Mouse (Mus musculus) ZHBTc4 (cell line): ENCODE data around the gene Lrg1.
"Not testable (repeated sequence)": the region's sequence is repeated elsewhere in the genome, so short reads cannot be mapped to it uniquely, and the experiment has no call there.

Experiments used
- DNase-seq: peaks from one replicate; pipeline ENCODE4 v3.0.0-alpha.2; 2011; ENCODE audit warnings: low read depth, low spot score

Gene Lrg1

DNA sequence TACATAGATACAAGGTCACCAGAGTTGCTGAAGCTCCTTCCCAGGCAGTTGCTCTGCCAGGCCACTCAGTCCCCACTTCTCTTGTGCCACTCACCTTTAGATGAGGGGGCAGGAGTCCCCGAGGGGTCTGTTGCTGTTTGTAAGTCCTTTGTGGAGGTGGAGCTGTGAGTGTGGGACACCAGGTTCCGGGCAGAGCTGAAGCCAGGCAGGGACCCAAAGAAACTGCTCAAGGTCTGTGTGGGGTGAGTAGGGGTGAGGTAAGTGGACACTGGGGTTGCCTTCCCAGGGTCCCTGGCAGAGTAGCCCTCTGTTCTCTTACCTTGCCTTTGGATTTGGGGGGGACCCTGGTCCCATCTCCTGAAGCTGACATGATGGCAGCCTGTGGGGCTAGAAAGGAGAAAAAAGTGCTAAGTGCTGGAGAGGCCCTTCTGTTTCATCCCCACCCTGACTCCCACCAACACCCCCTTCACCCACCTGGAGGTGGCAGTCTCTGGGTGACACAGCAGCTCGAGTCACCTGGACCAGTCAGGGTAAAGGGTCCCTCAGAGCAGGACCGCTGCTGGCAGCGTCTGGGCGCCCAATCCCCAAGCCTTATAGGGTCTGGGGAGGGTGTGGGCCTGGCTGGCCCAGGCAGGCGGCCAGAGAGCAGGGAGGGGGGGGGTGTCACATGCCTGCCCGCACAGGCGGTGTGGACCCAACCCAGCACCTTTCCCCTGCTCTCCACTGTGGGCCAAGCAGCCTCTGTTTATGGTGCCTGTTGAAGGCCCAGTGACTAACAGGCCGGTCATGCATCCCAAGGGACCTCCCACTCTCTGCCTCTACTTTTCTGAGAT lies 12.4 kb downstream of the Lrg1 start, which contains the start of gene Plin4:
Plin4 (minus strand) TSS at position 585 of the 833 bp plus-strand sequence.
- no peak for DNase-seq

GRCm38 (mm10) chr17:56108334-56109044 lies 13.3 kb downstream of the Lrg1 start:
- no peak for DNase-seq

DNA sequence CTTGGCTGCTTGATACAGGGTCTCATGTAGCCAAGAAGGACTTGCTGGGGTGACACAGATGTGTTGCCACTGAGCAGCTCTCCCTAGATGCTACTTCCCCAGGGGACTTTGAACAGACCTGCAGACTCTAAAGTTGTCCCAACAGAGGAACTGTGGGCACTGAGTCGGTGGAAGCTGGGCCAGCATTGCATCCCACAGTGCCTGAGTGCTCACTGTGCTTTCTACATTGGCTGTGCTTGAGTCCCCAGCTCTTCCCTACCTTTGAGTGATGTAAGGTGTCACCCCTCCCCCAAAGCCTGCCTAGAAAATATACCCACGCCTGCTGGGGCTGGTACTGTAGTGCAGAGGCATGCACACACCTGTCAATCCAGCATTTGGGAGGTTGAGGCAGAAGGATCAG lies 14.1 kb downstream of the Lrg1 start:
- no peak for DNase-seq

- no peak for DNase-seq
Observed at GRCm38 (mm10) chr17:56106981-56107380, 14.8 kb downstream of the Lrg1 start.

DNA sequence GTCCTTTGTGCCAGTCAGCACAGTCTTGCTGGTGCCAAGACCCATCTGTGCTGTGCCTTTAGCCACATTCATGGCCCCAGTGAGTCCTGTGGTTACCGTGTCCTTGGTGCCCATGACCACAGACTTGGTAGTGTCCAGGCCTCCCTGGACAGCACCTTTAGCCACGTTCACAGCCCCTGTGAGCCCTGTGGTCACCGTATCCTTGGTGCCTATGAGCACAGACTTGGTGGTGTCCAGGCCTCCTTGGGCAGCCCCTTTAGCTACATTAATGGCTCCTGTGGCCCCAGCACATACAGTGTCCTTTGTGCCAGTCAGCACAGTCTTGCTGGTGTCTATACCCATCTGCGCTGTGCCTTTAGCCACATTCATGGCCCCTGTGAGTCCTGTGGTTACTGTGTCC lies 15.4 kb downstream of the Lrg1 start:
- not testable (repeated sequence) for DNase-seq

- DNase-seq: not testable (repeated sequence)
Observed at GRCm38 (mm10) chr17:56104821-56105220, 17.0 kb downstream of the Lrg1 start.

DNA sequence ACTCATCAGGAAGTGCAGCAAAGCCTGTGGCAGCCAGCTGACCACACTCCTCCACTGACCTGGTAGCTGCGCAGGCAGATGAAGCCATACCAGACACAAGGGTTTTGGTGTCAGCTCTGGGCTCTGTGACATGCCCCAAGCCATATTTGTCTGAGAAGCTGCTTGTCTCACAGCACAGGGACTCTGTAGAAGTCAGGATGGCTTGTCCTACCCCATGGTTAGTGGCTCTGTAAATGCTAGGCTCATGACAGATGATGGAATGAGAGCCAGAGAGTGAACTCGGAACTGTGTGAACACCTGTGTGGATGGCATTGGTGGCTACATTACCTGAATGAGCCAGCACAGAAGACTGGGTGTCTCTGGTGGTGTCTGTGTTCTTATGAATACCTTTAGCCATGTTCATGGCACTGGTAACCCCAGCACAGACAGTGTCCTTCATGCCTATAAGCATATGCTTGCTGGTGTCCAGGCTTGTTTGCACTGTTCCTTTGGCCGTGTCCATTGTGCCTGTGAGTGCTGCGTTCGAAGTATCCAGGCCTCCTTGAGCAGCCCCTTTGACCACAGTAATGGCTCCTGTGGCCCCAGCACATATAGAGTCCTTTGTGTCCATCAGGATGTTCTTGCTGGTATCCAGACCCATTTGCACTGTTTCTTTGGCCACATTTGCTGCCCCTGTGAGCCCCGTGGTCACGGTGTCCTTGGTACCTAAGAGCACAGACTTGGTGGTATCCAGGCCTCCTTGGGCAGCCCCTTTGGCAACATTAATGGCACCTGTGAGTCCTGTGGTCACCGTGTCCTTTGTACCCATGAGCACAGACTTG lies 18.1 kb downstream of the Lrg1 start:
- DNase-seq: no peak

DNA sequence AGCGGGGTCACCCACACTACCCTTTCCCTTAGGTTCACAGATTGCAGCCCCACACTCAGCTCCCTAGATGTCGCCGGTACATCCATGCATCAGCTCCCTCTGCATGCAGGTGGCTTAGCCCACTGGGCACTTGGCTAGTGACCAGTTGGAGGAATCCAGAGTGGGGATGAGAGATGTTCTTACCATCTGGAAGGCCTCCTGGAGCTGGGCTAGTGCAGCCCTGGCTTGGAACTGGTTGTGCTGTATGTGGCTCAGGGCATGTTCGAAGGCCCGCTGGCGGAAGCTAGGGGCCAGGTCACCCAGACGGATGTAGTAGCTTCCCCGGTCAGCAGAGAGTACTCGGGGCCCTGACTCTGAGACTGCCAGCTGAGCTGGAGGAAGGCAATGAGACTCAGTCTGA lies 18.9 kb downstream of the Lrg1 start:
- DNase-seq: no peak

- DNase-seq: no peak
Observed at GRCm38 (mm10) chr17:56102158-56102557, 19.6 kb downstream of the Lrg1 start.

GRCm38 (mm10) chr17:56100811-56101210 lies 21.0 kb downstream of the Lrg1 start:
- no peak for DNase-seq

DNA sequence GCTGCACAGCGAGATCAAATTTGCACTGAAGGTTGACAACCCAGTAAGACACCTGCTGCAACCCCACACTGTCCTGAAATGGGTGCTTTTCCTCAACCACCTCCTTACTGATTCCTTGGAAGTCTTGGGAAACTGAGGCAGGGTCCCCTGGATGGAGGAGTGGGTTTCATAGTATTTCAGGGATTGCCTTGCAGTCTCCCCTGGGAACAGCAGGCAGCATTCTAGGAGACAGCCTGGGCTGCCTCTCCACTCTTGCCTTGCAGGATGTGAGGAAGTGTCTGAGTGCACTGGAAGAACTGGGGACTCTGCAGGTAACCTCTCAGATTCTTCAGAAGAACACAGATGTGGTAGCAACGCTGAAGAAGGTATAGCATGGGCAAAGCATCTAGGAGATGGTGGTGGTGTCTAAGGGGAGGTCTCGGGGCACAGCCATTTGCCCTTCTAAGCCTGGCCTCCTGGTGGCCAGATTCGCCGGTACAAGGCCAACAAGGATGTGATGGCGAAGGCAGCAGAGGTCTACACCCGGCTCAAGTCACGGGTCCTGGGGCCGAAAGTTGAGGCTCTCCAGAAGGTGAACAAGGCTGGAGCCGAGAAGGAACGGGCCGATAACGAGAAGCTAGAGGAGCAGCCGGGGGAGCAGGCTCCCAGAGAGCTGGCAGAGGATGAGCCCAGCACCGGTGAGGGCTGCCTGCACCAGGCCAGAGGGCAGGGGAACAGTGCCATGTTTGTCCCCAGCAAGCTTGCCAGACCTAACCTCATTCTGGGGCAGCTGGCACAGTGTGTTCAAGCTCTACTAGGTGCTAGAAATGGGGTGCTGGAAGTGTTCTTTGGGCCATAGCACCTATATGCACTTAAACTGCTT lies 22.9 kb downstream of the Lrg1 start:
- peak; percentile 19 for DNase-seq

DNA sequence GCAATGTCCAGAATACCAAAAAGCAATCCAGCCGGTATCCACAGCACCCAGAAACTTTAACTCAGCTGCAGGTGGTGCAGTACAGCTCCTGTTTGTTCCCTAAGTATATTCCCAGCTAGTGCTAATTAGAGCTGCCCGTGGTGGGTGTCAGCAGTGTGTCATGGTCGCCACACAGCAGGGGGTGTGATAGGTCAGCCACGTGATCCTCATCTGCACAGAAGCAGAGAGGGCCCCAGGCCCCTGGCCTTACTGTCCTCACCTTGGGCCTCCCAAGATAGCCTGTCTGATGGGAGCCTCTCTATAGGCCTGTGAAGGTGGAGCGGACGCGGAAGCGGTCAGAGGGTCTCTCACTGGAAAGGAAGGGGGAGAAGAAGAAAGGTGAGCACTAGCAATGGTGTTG lies 23.6 kb downstream of the Lrg1 start:
- no peak for DNase-seq

- no peak for DNase-seq
Observed at GRCm38 (mm10) chr17:56096883-56097282, 24.9 kb downstream of the Lrg1 start.

DNA sequence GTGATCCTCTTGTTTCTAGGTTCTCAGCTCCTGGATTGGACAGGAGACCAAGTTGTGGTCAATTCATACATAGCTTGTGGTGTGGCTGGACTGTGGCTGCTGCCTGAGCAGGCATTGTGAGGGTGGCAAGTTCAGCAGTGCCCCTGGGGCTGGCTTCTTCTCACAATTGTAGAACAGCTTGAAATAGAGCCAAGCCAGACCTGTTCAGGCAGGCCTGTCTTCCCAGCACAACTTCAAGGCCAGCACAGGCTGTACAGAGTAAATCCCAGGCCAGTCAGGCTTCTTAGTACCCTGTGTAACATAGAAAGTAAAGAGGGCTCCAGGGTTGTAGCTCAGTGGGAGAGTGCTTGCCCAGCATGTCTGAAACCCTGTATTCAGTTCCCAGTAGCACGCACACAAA lies 29.0 kb downstream of the Lrg1 start:
- no peak for DNase-seq

DNA sequence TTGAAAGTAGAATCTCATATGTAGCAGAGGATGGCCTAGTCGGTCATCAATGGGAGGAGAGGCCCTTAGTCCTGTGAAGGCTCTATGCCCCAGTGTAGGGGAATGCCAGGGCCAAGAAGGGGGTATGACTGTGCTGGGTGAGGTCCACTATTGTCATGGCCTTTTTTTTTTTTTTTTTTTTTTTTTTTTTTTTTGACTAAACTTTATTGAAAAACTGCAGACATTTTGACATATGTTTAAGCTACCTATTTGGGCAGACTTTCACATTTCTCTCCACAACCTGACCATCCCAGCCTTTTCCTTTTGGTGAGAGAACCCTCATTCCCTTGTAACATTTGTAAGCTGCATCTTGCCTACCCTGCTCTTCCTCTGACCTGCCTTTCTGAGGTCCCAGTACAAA lies 29.5 kb downstream of the Lrg1 start:
- DNase-seq: no peak

GRCm38 (mm10) chr17:56080781-56081585 lies 40.8 kb downstream of the Lrg1 start:
- peak; percentile 94 for DNase-seq

DNA sequence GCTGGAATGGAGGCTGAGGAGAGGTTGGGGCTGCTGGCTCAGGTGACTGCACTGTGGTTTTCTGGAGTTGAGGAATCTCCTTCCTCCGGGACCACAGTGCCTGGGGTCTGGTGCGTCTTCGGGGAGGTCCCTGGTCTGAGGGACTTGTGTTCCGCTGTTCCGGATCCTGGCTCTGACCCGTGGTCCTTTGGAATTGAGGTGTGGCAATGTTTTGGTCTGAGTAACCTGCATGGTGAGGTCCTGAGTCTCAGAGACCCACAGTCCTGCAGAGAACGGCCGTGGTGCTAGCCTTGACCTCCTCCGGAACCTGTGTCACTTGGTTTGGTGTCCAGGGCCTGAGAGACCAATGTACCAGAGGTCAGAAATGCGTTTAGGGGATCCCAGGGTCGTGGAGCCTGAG lies 41.9 kb downstream of the Lrg1 start:
- no peak for DNase-seq

- DNase-seq: peak; percentile 100
Observed at GRCm38 (mm10) chr17:56078880-56079795, 42.7 kb downstream of the Lrg1 start, which contains the start of gene Hdgfl2. TSS of gene Hdgfl2 (plus strand) at chr17:56079634.

- DNase-seq: not testable (repeated sequence)
Observed at GRCm38 (mm10) chr17:56078361-56078760, 43.4 kb downstream of the Lrg1 start.
